Mouse (Mus musculus) neural tube, embryonic 12.5 days (tissue): ENCODE results near the gene C530008M17Rik. TPM values are rescaled to one million over a fixed set of nuclear protein-coding genes. Genes with fewer than 3 reads are reported as not detected.
A peak's percentile ranks its signal among the peaks of the same experiment; 100 is the strongest.
"Not testable (repeated sequence)": the region's sequence is repeated elsewhere in the genome, so short reads cannot be mapped to it uniquely, and the experiment has no call there.

Source experiments
- ATAC-seq: fragments of 200-750 bp; cut with Nextera tagmentation; 2 replicates; pipeline ENCODE4 v1.8.0; 2017; ENCODE audit warnings: low read depth, mild to moderate bottlenecking, moderate TSS enrichment, moderate library complexity; ENCODE audit not compliant: low FRiP score
- H3K27ac ChIP-seq: fragments of 300-500 bp; sonication (generic); 2 replicates; pipeline ENCODE4 v1.5.1; 2016
- H3K27me3 ChIP-seq: fragments of 300-500 bp; sonication (generic); replicated peaks from 2 replicates; pipeline ENCODE4 v1.6.1; 2016; ENCODE audit warnings: mild to moderate bottlenecking
- H3K36me3 ChIP-seq: fragments of 300-500 bp; sonication (generic); 2 replicates; pipeline ENCODE4 v1.6.1; 2016; ENCODE audit warnings: mild to moderate bottlenecking
- H3K4me1 ChIP-seq: fragments of 300-500 bp; sonication (generic); 2 replicates; pipeline ENCODE4 v1.6.1; 2016
- H3K4me2 ChIP-seq: fragments of 300-500 bp; sonication (generic); replicated peaks from 2 replicates; pipeline ENCODE4 v1.6.1; 2016; ENCODE audit warnings: mild to moderate bottlenecking
- H3K4me3 ChIP-seq: fragments of 300-500 bp; sonication (generic); 2 replicates; pipeline ENCODE4 v1.5.1; 2016
- H3K9ac ChIP-seq: fragments of 300-500 bp; sonication (generic); 2 replicates; pipeline ENCODE4 v1.6.1; 2016; ENCODE audit warnings: mild to moderate bottlenecking
- H3K9me3 ChIP-seq: fragments of 300-500 bp; sonication (generic); 2 replicates; pipeline ENCODE4 v1.6.1; 2016; ENCODE audit warnings: mild to moderate bottlenecking
- WGBS: fragments of 180-500 bp; shearing (Covaris S2); methylation state at CpG from one replicate; pipeline ENCODE4 v1.1.7; 2016; 5-methylcytosine and 5-hydroxymethylcytosine counted together
- polyA plus RNA-seq: library from polyadenylated mRNA; unstranded; fragments of >200 nt; fragmentation: Nextera tagmentation; extraction: Ambion mirVana; gene quantifications from 2 replicates; pipeline ENCODE4 v1.2.1, GENCODE M21; 2016

C530008M17Rik gene
- polyA plus RNA-seq, 1 experiment from 2014 or later = 72.6 TPM

DNA sequence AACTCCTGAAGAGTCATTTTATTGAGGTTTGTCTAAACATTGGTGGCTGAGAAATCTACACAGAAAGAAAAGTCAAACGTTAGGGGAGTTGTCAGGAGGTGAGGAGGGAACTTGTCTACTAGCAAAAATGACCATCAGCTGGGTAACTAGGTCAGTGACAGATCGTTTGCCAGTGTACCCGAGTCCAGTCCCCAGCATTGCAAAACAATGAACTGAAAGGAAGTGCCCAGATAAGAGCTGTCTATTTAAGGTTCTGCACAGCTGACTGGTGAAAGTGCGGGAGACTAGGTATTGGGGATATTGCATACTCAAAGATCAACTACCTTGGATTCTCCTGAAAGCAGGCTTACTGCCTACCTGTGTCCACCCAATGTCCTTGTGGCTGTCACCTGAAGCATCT lies 245.8 kb downstream of the C530008M17Rik start:
- Histone ChIP-seq H3K9me3 (no peaks in the 10 kb centered on the region), H3K4me3 (no peak overlapping the region), H3K4me2 (no peak overlapping the region), H3K4me1 (peaks cover 5% of the 10 kb centered on the region; the same call in 1 of the 2 replicates), H3K27ac (no peak overlapping the region), H3K9ac (no peak overlapping the region), H3K36me3 (peaks cover 5% of the 10 kb centered on the region; the same call in 1 of the 2 replicates), H3K27me3 (no peaks in the 10 kb centered on the region)
- ATAC-seq = no peak
- WGBS = 85% methylated on average over 4 of the region's 4 CpGs

DNA sequence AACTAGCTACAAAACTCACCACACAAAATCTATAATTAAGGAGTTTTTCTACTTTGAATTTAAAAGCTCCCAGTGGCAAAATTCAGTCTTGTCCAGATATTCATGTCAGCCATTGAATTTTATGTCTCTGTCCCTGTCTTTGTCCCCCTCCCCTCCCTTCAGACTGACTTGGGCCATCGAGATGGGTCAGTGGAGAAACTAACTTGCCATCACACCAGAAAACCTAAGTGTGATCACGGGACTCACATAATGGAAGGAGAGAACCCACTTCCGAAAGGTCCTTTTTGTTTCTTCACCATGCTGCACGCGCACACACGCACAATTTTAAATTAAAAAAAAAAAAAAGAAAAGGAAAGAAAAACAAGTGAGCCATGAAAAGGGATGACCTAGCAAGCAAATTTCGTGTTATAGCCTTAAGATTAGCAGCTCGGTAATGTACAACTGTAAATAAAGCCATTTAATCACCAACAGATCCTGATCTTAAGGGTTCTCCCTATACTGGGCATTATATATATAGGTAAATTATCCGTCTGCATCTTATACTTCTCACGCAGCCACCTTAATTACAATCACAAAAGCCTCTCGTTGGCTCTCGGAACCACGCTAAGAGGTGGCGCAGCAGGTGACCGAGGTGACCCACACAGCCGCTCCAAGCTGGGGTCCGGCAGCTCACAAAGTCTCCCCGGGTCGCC lies 248.5 kb downstream of the C530008M17Rik start:
- peak overlapping the region; percentile 63 for H3K9ac ChIP-seq
- WGBS = 2% methylated on average over 19 of the region's 19 CpGs
- H3K4me3 ChIP-seq = peak overlapping the region; percentile 53
- 0 out of 2 replicates have a peak overlapping the region, but pooled peaks have one; percentile 69 for H3K27ac ChIP-seq
- no peaks in the 10 kb centered on the region; the same call in 1 of the 2 replicates for H3K36me3 ChIP-seq
- no peaks in the 10 kb centered on the region for H3K9me3 ChIP-seq
- no peaks in the 10 kb centered on the region for H3K27me3 ChIP-seq
- ATAC-seq = no peak; the same call in 1 of the 2 replicates
- H3K4me1 ChIP-seq = peaks cover 5% of the 10 kb centered on the region; the same call in 1 of the 2 replicates
- H3K4me2 ChIP-seq = peak overlapping the region; percentile 73

DNA sequence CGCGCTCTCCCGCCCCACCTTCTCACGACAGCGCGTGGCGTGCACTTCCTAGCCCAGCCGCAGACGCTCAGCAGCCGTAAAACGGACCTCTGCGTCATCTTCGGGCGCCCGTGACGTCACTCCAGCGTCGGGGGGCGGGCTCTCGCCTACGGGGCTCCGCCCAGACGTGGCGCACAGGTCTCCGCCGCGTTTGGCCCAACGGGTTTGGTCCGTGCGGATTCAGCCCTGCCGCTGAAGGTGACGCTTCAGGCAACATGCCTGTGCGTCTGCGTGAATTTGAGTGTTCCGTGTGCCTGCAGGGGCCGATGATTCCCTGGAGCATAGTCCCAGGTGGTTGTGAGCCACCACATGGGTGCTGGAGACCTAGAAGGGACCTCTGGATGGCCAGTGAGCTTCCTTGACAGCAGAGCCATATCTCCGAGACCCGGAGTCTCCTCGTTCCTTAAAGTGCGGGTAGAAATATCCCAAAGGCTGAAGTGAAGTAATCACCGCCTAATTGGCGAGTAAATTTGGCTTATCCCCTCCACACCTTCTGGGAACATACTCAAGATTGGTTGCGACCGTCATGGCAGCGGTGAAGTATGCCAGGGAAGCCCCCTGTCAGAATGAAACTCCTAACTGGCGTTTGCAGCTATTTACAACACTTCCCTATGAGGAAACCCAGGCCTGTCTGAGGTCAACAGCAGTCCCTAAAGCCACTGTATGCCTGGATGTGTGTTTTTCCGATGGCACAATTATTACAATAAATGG lies 249.3 kb downstream of the C530008M17Rik start, which contains the start of gene Aasdh:
Gene Aasdh, minus strand, starts transcription at position 110 of the 750 bp plus-strand sequence.
- Histone ChIP-seq H3K4me2 (peak within 1 kb of the TSS; percentile 73), H3K27me3 (no peaks in the 10 kb centered on the region), H3K36me3 (no peaks in the 10 kb centered on the region), H3K4me3 (peak within 1 kb of the TSS; percentile 53), H3K9me3 (no peaks in the 10 kb centered on the region), H3K4me1 (peaks cover 5% of the 10 kb centered on the region; the same call in 1 of the 2 replicates), H3K27ac (peak within 1 kb of the TSS; percentile 69), H3K9ac (peak within 1 kb of the TSS; percentile 63)
- under 1% methylated on average over 47 of the region's 47 CpGs for WGBS
- ATAC-seq = peak; percentile 97

DNA sequence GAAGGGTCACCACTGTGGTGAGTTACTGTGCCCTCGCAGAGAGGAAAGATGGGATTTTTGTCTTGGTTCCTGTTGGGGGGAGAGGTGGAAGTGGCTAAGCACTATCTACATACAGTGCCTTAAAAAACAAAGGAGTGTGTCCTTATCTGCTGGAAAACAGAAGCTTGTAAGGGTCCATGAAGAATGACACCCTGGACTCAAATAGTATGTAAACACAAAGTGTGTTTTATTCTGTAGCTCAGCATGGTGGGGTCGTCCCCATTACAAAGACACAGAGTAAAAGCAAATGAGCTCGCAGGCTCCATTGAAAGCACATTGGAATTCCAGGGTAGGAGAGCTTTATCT lies 249.8 kb downstream of the C530008M17Rik start:
- Histone ChIP-seq H3K27ac (no peak overlapping the region), H3K36me3 (no peaks in the 10 kb centered on the region), H3K4me2 (peak overlapping the region; percentile 73), H3K9me3 (no peaks in the 10 kb centered on the region), H3K4me3 (peak overlapping the region; percentile 53), H3K9ac (peak overlapping the region; percentile 63), H3K4me1 (peaks cover 5% of the 10 kb centered on the region; the same call in 1 of the 2 replicates), H3K27me3 (no peaks in the 10 kb centered on the region)
- WGBS = 35% methylated on average over 3 of the region's 3 CpGs
- ATAC-seq = no peak; the same call in 1 of the 2 replicates

DNA sequence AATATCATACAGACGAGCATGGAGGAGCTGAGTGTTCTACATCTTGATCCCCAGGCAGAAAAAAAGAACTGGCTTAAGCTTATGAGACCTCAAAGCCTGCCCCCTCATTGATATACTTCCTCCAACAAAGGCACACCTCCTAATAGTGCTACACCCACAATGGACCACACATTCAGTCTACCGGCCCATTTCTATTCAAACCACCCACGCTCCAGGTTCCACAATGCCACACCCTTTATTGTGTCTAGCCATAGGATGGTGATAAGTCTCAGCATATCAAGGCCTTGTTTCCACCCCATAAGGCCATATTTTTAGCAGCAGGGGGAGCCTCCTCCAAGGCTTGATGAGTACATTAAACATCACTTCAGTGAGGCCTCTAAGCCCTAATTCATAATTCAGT lies 254.5 kb downstream of the C530008M17Rik start:
- no peak overlapping the region for H3K4me2 ChIP-seq
- WGBS = 80% methylated on average over 3 of the region's 3 CpGs
- no peaks in the 10 kb centered on the region for H3K27me3 ChIP-seq
- no peak overlapping the region for H3K4me3 ChIP-seq
- peaks cover 3% of the 10 kb centered on the region; the same call in 1 of the 2 replicates for H3K4me1 ChIP-seq
- H3K27ac ChIP-seq = no peak overlapping the region
- no peaks in the 10 kb centered on the region for H3K9me3 ChIP-seq
- H3K9ac ChIP-seq = no peak overlapping the region
- no peak for ATAC-seq
- H3K36me3 ChIP-seq = peaks cover 13% of the 10 kb centered on the region

DNA sequence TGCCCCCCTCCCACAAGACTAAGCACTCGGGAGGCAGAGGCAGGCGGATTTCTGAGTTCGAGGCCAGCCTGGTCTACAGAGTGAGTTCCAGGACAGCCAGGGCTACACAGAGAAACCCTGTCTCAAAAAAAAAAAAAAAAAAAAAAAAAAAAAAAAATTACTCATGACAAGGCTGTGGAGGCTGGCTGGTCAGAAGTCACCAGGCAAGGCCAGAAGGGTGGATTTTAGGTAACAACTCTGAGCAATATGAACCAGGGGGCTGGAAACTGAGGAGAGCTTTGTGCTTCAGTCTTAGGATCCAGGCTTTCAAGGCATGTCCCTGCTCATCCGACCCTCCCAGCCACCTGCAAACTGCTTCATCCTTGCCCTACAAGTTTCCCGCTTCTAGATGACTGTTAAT lies 256.2 kb downstream of the C530008M17Rik start:
- not testable (repeated sequence) for H3K4me3 ChIP-seq, H3K27me3 ChIP-seq, H3K4me2 ChIP-seq, H3K4me1 ChIP-seq, H3K27ac ChIP-seq, H3K9me3 ChIP-seq, H3K9ac ChIP-seq, ATAC-seq
- 88% methylated on average over 5 of the region's 5 CpGs for WGBS
- H3K36me3 ChIP-seq = peaks cover 17% of the 10 kb centered on the region

DNA sequence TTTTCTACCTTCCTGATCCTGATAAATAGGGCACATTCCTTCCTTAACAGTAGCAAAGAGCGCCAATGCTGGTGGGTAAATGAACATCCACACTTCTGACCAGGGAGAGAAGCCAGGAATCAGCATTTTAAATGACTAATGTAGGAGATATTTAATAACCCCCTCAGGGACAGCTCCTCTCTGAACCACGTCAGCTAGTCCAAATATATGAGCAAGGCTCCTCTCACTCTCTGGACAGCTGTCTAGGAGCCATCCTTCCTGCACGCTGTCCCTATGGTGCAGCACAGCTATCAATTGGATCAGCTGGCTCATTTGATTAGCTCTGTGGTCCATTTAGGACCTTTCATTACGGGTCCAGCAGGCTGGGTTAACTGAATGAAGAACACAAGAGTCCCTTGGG lies 266.5 kb downstream of the C530008M17Rik start:
- WGBS = 76% methylated on average over 4 of the region's 4 CpGs

More for the DNA sequence above, 266.5 kb downstream of the C530008M17Rik start:
- H3K9ac ChIP-seq = no peak overlapping the region
- 0 out of 2 replicates have a peak, but pooled peaks cover 11% of the 10 kb centered on the region for H3K9me3 ChIP-seq
- H3K4me1 ChIP-seq = no peaks in the 10 kb centered on the region
- no peak for ATAC-seq
- no peak overlapping the region for H3K4me3 ChIP-seq
- H3K27ac ChIP-seq = no peak overlapping the region
- H3K27me3 ChIP-seq = no peaks in the 10 kb centered on the region
- H3K36me3 ChIP-seq = peaks cover 57% of the 10 kb centered on the region
- no peak overlapping the region for H3K4me2 ChIP-seq

Other genes with a start within 250 kb of the C530008M17Rik start
- 2.7 and 5.4 TPM in 2 replicates for gene Gm7271, start 172.5 kb upstream of the C530008M17Rik start, polyA plus RNA-seq
- 54.9 and 62.4 TPM in 2 replicates for gene Exoc1, start 127.2 kb upstream of the C530008M17Rik start, polyA plus RNA-seq
- gene Cep135, start 67.8 kb upstream of the C530008M17Rik start, polyA plus RNA-seq = 6.7 and 7.0 TPM in 2 replicates
- gene Aasdh, start 249.0 kb downstream of the C530008M17Rik start, polyA plus RNA-seq = 18.5 and 18.6 TPM in 2 replicates